Mouse (Mus musculus): ENCODE measurements around the gene Fam222b.

DNA sequence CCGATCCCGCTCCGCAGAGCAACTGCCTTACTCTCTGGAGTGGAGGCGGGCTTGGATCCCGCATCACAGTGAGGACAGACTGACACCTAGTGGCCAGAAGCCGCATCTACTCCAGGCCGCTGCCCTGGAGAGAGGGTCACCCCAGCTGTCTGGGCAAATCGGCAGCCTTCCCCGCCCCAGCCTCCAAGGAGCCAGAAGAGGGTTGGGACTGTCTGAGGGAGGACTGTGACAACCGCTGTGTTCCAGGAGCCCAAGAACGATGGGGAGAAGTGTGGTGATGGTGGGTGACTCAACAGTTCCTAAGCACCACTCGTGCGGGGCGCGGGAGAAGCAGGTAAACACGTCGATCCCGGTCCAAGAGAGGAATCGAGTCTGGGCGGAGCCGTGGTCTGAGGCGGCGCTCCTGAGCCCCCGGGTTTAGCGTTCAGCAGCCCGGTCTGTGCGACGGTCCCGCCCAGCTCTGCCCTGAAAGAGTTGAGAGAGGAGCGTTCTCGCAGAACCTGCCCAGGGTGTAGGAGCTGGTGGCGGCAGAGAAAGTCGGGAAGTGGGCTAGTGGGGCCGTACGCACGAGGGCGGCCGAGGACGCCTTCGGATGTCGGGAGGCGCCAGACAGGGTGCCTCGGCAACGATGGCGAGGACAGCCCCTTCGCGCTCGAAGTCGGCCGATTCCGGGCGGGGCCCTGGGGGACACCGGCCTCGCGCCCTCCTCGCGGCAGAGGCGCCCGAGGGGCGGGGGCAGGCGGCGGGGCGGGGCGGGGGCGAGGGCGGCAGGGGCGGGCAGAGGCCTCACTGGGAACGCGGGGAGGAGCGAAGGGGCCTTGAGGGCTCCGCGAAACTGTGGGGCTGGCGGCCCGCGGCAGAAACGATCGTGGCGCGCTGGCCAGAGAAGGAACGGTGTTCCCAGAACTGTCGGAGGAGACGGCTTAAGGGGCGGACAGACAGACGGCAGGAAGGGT is 83.7 kb downstream of the Fam222b start:
- peak; percentile 97 for TF ChIP-seq CTCF (IDR thresholded peaks at IDR 0.05; ENCODE audit: borderline replicate concordance, extremely low read depth, insufficient read depth, insufficient read length)
- no peak for TF ChIP-seq POLR2A (IDR thresholded peaks at IDR 0.05; ENCODE audit: borderline replicate concordance, extremely low read depth, insufficient read depth, insufficient read length, poor library complexity, severe bottlenecking)
